Mouse (Mus musculus) megakaryocyte, embryonic 14.5 days (primary cell): ENCODE data around the gene Ror1.

Source experiments
- FLI1 ChIP-seq: IDR thresholded peaks from 2 replicates; pipeline ENCODE4 v1.6.1; 2012; ENCODE audit warnings: low read length, inconsistent platforms, mixed read lengths
- GATA1 ChIP-seq: IDR thresholded peaks from 3 replicates; pipeline ENCODE4 v1.6.1; 2012; ENCODE audit warnings: mixed read lengths, low read length, inconsistent platforms, borderline replicate concordance

DNA sequence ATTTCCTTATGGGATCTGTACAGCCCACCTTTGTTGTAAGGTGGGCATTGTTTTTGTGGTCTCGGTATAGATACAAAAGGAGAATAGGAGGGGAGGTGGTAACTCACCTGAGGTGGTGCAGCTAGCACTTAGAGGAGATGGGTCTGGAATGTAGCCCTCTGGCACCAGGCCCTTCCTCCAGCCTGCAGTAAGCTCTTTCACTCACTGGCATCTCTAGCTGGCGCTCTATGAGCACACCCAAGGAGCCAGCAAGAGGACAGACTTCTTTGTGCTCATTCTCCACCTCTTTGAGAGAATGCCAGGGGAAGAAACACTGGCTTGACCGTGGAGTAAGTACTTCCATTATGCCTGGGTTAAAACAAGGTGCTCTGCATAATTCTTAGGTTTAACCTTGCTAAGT lies 36.7 kb downstream of the Ror1 start:
- no peak for TF ChIP-seq GATA1
- no peak for TF ChIP-seq FLI1
